Comparison of ENCODE assay signal across 27 mouse cellular contexts in genomic region chr6:88138485-88138884, GRCm38 (mm10). TPM values are rescaled to one million over a fixed set of nuclear protein-coding genes. Genes with fewer than 3 reads are reported as not detected.
"Had no signal": no experiment of that assay in that cellular context is flagged by ENCODE, and none has a peak within 500 bp of the region (broad histone marks: within the 10 kb centered on the region; RNA-seq: fewer than 3 reads in every experiment).

No protein-coding gene starts in this region.

- H3K4me2 ChIP-seq: heart, embryonic 11.5 days; heart, embryonic 13.5 days; heart, embryonic 15.5 days; hindbrain, embryonic 12.5 days; hindbrain, embryonic 14.5 days; intestine, embryonic 15.5 days; kidney, embryonic 15.5 days; limb, embryonic 13.5 days; limb, embryonic 15.5 days had no signal

- H3K27me3 ChIP-seq: kidney, embryonic 15.5 days; limb, embryonic 15.5 days had no signal

- ATAC-seq: forebrain, embryonic 16.5 days; hindbrain, embryonic 16.5 days; inflammation-experienced regulatory T-cells, adult 6 months; intestine, embryonic 15.5 days; intestine, postnatal 0 days had no signal

- H3K9ac ChIP-seq: heart, embryonic 13.5 days; heart, embryonic 15.5 days; hindbrain, embryonic 12.5 days; hindbrain, embryonic 14.5 days; intestine, embryonic 15.5 days; kidney, embryonic 15.5 days; limb, embryonic 13.5 days; limb, embryonic 15.5 days had no signal

- H3K36me3 ChIP-seq: heart, embryonic 13.5 days; heart, embryonic 15.5 days; hindbrain, embryonic 12.5 days; intestine, embryonic 15.5 days; kidney, embryonic 15.5 days; limb, embryonic 13.5 days; limb, embryonic 15.5 days had no signal

- H3K27ac ChIP-seq: gastrocnemius, adult 2 months; heart, adult 2 months; heart, embryonic 13.5 days; heart, embryonic 15.5 days; hindbrain, embryonic 12.5 days; hindbrain, embryonic 14.5 days; intestine, embryonic 15.5 days; kidney, embryonic 15.5 days; kidney, postnatal 0 days; layer of hippocampus, adult 2 months; left cerebral cortex, adult 2 months; limb, embryonic 13.5 days; limb, embryonic 15.5 days had no signal

- H3K4me3 ChIP-seq: gastrocnemius, adult 2 months; heart, adult 2 months; heart, embryonic 13.5 days; heart, embryonic 15.5 days; hindbrain, embryonic 12.5 days; intestine, embryonic 15.5 days; kidney, embryonic 15.5 days; layer of hippocampus, adult 2 months; left cerebral cortex, adult 2 months; limb, embryonic 13.5 days; limb, embryonic 15.5 days had no signal

- H3K9me3 ChIP-seq: heart, embryonic 15.5 days; hindbrain, embryonic 12.5 days; intestine, embryonic 15.5 days; kidney, embryonic 15.5 days; limb, embryonic 13.5 days; limb, embryonic 15.5 days had no signal

- DNase-seq: gastrocnemius, adult 2 months; gastrocnemius, postnatal 10 days; gastrocnemius, postnatal 25 days; heart, adult 2 months; heart, postnatal 14 days; heart, postnatal 36 days; kidney, adult 18-20 months; kidney, adult 8-10 months; kidney, postnatal 14 days; kidney, postnatal 36 days; left cerebral cortex, postnatal 4 days had no signal

RNA-seq across cellular contexts. Expression of gene Gata2, which starts 55.2 kb away (rescaled TPM):
- polyA plus RNA-seq: inflammation-experienced regulatory T-cells, adult 6 months had no signal
